In the genomic region with DNA sequence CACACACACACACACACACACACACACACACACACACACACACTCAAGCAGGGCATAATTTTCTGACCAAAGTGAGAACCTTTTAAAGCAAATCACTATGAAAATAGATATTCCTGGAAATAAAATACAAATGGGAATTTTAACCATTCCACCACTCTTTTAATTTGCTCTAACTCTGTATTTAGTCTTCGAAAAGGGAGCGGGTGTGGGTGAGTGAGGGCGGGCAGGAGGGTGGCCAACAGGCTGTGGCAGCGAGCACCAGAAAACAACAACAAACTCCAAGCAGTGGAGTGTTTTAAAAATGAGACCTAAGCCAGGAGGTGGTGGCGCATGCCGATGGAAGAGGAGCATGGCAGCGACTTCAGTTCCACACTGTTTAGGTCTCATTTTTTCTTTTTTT, we compare ENCODE assay signal across 8 mouse cellular contexts. TPM values are rescaled to one million over a fixed set of nuclear protein-coding genes. Genes with fewer than 3 reads are reported as not detected.
DNase-seq lines count a peak whose midpoint lies in the region; ATAC-seq lines count a peak whose summit lies in the region.

No protein-coding gene starts in this region.

- peak; percentile 63 for DNase-seq in CD4-positive, CD25-positive, alpha-beta regulatory T cell, adult 2 months (ENCODE audit: low read depth, low spot score)
- DNase-seq in right cerebral cortex, adult 18-20 months, result peak; percentile 44
- DNase-seq in right cerebral cortex, postnatal 25 days, result no peak
- DNase-seq in embryo, embryonic 11.5 days (ENCODE audit: low read depth, low spot score), result peak; percentile 54
- DNase-seq in lung, postnatal 25 days (ENCODE audit: low spot score), result peak; percentile 13
- no peak for DNase-seq in ovary, postnatal 14 days (ENCODE audit: low spot score)
- DNase-seq in left cerebral cortex, adult 8-10 months (ENCODE audit: low spot score in 2 of 2), result no peak

- no peak for ATAC-seq in CD4-positive, CD25-positive, alpha-beta regulatory T cell, adult 4 months

RNA-seq across cellular contexts. Expression of a gene that starts 43.6 kb away (rescaled TPM):
- 10 to 100 TPM; 13.1 to 17.7 TPM for polyA plus RNA-seq in CD4-positive, CD25-positive, alpha-beta regulatory T cell, adult 4 months (2017; shearing (Covaris generic))
- total RNA-seq in left cerebral cortex, adult 8-10 months (2022), result 10 to 100 TPM; 11.9 to 15.5 (median 12.8) TPM

Comparison
In these comparisons a context has a peak if more than half of its experiments do, and no peak if none do; other contexts are left out.
1. DNase-seq: peak in CD4-positive, CD25-positive, alpha-beta regulatory T cell, adult 2 months (single experiment), right cerebral cortex, adult 18-20 months (single experiment), embryo, embryonic 11.5 days (single experiment) and lung, postnatal 25 days (single experiment); none in right cerebral cortex, postnatal 25 days (single experiment), ovary, postnatal 14 days (single experiment) and left cerebral cortex, adult 8-10 months (0 of 2).